Mouse (Mus musculus) megakaryocyte, embryonic 14.5 days (primary cell): ENCODE measurements around the gene Cbr1. TPM values are rescaled to one million over a fixed set of nuclear protein-coding genes. Genes with fewer than 3 reads are reported as not detected.
"Not testable (repeated sequence)": the region's sequence is repeated elsewhere in the genome, so short reads cannot be mapped to it uniquely, and the experiment has no call there.

Experiments
- H3K27me3 ChIP-seq: replicated peaks from 2 replicates; pipeline ENCODE3; 2012; ENCODE audit warnings: inconsistent platforms
- H3K36me3 ChIP-seq: replicated peaks from 2 replicates; pipeline ENCODE3; 2012; ENCODE audit warnings: low read length, inconsistent platforms, mixed read lengths
- H3K4me1 ChIP-seq: 2 replicates; pipeline ENCODE4 v1.6.1; 2012; ENCODE audit warnings: inconsistent platforms
- H3K4me3 ChIP-seq: replicated peaks from 2 replicates; pipeline ENCODE3; 2012; ENCODE audit warnings: moderate library complexity, mild to moderate bottlenecking, inconsistent platforms
- H3K9me3 ChIP-seq: 2 replicates; pipeline ENCODE4 v1.6.1; 2012; ENCODE audit warnings: inconsistent platforms
- FLI1 ChIP-seq: IDR thresholded peaks from 2 replicates; pipeline ENCODE4 v1.6.1; 2012; ENCODE audit warnings: low read length, inconsistent platforms, mixed read lengths
- GATA1 ChIP-seq: IDR thresholded peaks from 3 replicates; pipeline ENCODE4 v1.6.1; 2012; ENCODE audit warnings: mixed read lengths, low read length, inconsistent platforms, borderline replicate concordance
- polyA plus RNA-seq: library from polyadenylated mRNA; stranded (reverse); fragments of >175 nt; gene quantifications from 2 replicates; pipeline ENCODE4 v1.2.3, GENCODE M21; 2012; ENCODE audit warnings: low replicate concordance; ENCODE audit not compliant: insufficient read depth

Gene Cbr1
- polyA plus RNA-seq, 1 experiment: 18.8 TPM

GRCm38 (mm10) chr16:93610961-93611360 is 5.3 kb downstream of the Cbr1 start:
- Histone ChIP-seq H3K36me3 (no peaks in the 10 kb centered on the region), H3K27me3 (peaks cover 29% of the 10 kb centered on the region)
- TF ChIP-seq FLI1 (no peak), GATA1 (no peak)

GRCm38 (mm10) chr16:93615118-93615870 is 9.6 kb downstream of the Cbr1 start:
- peaks cover 6% of the 10 kb centered on the region for H3K27me3 ChIP-seq
- no peak overlapping the region for H3K4me3 ChIP-seq
- no peaks in the 10 kb centered on the region for H3K9me3 ChIP-seq
- no peak for TF ChIP-seq FLI1
- no peak for TF ChIP-seq GATA1
- no peaks in the 10 kb centered on the region for H3K36me3 ChIP-seq
- H3K4me1 ChIP-seq: peaks cover 3% of the 10 kb centered on the region; the same call in 1 of the 2 replicates

More at GRCm38 (mm10) chr16:93610961-93611360, 5.3 kb downstream of the Cbr1 start:
- H3K9me3 ChIP-seq: peaks cover 4% of the 10 kb centered on the region; the same call in 1 of the 2 replicates
- no peak overlapping the region for H3K4me3 ChIP-seq
- H3K4me1 ChIP-seq: peaks cover 12% of the 10 kb centered on the region

- H3K4me1 ChIP-seq, H3K9me3 ChIP-seq, H3K4me3 ChIP-seq, H3K27me3 ChIP-seq, H3K36me3 ChIP-seq: not testable (repeated sequence)
Observed at GRCm38 (mm10) chr16:93623759-93624158, 18.1 kb downstream of the Cbr1 start.

- no peak overlapping the region for H3K4me3 ChIP-seq
- no peaks in the 10 kb centered on the region for H3K9me3 ChIP-seq
- no peaks in the 10 kb centered on the region for H3K4me1 ChIP-seq
- TF ChIP-seq GATA1 (no peak), FLI1 (no peak)
- H3K36me3 ChIP-seq: no peaks in the 10 kb centered on the region
- H3K27me3 ChIP-seq: peaks cover 3% of the 10 kb centered on the region
Observed at GRCm38 (mm10) chr16:93624671-93625070, 19.0 kb downstream of the Cbr1 start.

GRCm38 (mm10) chr16:93626745-93627144 is 21.1 kb downstream of the Cbr1 start:
- no peaks in the 10 kb centered on the region for H3K4me1 ChIP-seq
- H3K36me3 ChIP-seq: no peaks in the 10 kb centered on the region
- H3K9me3 ChIP-seq: no peaks in the 10 kb centered on the region
- TF ChIP-seq FLI1 (no peak), GATA1 (no peak)
- H3K27me3 ChIP-seq: peaks cover 3% of the 10 kb centered on the region
- H3K4me3 ChIP-seq: no peak overlapping the region

- no peaks in the 10 kb centered on the region for H3K9me3 ChIP-seq
- TF ChIP-seq GATA1 (no peak), FLI1 (no peak)
- no peaks in the 10 kb centered on the region for H3K36me3 ChIP-seq
- no peak within 1 kb of the TSS for H3K4me3 ChIP-seq
- H3K27me3 ChIP-seq: peaks cover 3% of the 10 kb centered on the region
- H3K4me1 ChIP-seq: no peaks in the 10 kb centered on the region
Observed at GRCm38 (mm10) chr16:93627761-93628400, 22.2 kb downstream of the Cbr1 start, which contains the start of gene Gm5678. Gene Gm5678 (plus strand): TSS chr16:93628097.

- H3K4me1 ChIP-seq: no peaks in the 10 kb centered on the region
- no peaks in the 10 kb centered on the region for H3K36me3 ChIP-seq
- no peaks in the 10 kb centered on the region for H3K9me3 ChIP-seq
- H3K4me3 ChIP-seq: no peak overlapping the region
- peaks cover 31% of the 10 kb centered on the region for H3K27me3 ChIP-seq
- TF ChIP-seq FLI1 (no peak), GATA1 (no peak)
Observed at GRCm38 (mm10) chr16:93644006-93644405, 38.4 kb downstream of the Cbr1 start.

GRCm38 (mm10) chr16:93648441-93649183 is 43.0 kb downstream of the Cbr1 start:
- TF ChIP-seq FLI1: no peak
- TF ChIP-seq GATA1: no peak
- no peak overlapping the region for H3K4me3 ChIP-seq
- no peaks in the 10 kb centered on the region for H3K9me3 ChIP-seq
- no peaks in the 10 kb centered on the region for H3K36me3 ChIP-seq
- H3K4me1 ChIP-seq: no peaks in the 10 kb centered on the region
- H3K27me3 ChIP-seq: peaks cover 29% of the 10 kb centered on the region

Other genes with a start within 250 kb of the Cbr1 start
- 0.89 TPM in 1 of 2 replicates, not detected in the other for gene Setd4, start 1.8 kb upstream of the Cbr1 start, polyA plus RNA-seq
- gene Gm5678, start 22.2 kb downstream of the Cbr1 start, polyA plus RNA-seq: not detected in 2 replicates
- 3.0 TPM in 1 of 2 replicates, not detected in the other for gene Cbr3, start 77.4 kb downstream of the Cbr1 start, polyA plus RNA-seq
- gene Dop1b, start 106.1 kb downstream of the Cbr1 start, polyA plus RNA-seq: 15.5 and 16.9 TPM in 2 replicates
- gene Morc3, start 226.3 kb downstream of the Cbr1 start, polyA plus RNA-seq: 2.9 TPM in 1 of 2 replicates, not detected in the other